Mouse (Mus musculus) layer of hippocampus, adult 2 months (tissue): ENCODE results near the gene Twist2. TPM values are rescaled to one million over a fixed set of nuclear protein-coding genes. Genes with fewer than 3 reads are reported as not detected.

Source experiments
- DNase-seq, 2 experiments: peaks; one replicate each; pipeline ENCODE4 v3.0.0; 2022; ENCODE audit warnings: low spot score in 2 of 2
- H3K27ac ChIP-seq: fragments of 200-600 bp; 2 replicates; pipeline ENCODE4 v1.8.1; 2022
- H3K4me3 ChIP-seq: fragments of 200-600 bp; 2 replicates; pipeline ENCODE4 v1.8.1; 2022; ENCODE audit warnings: mild to moderate bottlenecking
- CTCF ChIP-seq: fragments of 200-600 bp; conservative IDR thresholded peaks from 2 replicates; pipeline ENCODE4 v1.8.1; 2022; ENCODE audit warnings: antibody characterized with exemption, mild to moderate bottlenecking, moderate library complexity
- total RNA-seq, 2 experiments: library from RNA; stranded (reverse); gene quantifications; 2 replicates each; pipeline ENCODE4 v1.2.3; 2021

The Twist2 gene
- total RNA-seq, 2 experiments from 2014 or later = 1.0 to 1.5 TPM

- DNase-seq = no peak
- Histone ChIP-seq H3K4me3 (no peak overlapping the region), H3K27ac (no peak overlapping the region)
- no peak for TF ChIP-seq CTCF
These were observed 24.0 kb downstream of the Twist2 start for GRCm38 (mm10) chr1:91825261-91825660.

GRCm38 (mm10) chr1:91831978-91832377 is 30.7 kb downstream of the Twist2 start:
- no peak for DNase-seq
- no peak overlapping the region for H3K27ac ChIP-seq
- H3K4me3 ChIP-seq = no peak overlapping the region
- no peak for TF ChIP-seq CTCF

GRCm38 (mm10) chr1:91839557-91839956 is 38.3 kb downstream of the Twist2 start:
- DNase-seq = peak in 1 of 2 experiments; percentile 9
- H3K27ac ChIP-seq = peak overlapping the region; percentile 75
- no peak for TF ChIP-seq CTCF

GRCm38 (mm10) chr1:91839979-91840378 is 38.7 kb downstream of the Twist2 start:
- DNase-seq = peak; percentile 47 to 57
- Histone ChIP-seq H3K4me3 (no peak overlapping the region), H3K27ac (peak overlapping the region; percentile 75)
- TF ChIP-seq CTCF = no peak

More at GRCm38 (mm10) chr1:91839557-91839956, 38.3 kb downstream of the Twist2 start:
- no peak overlapping the region for H3K4me3 ChIP-seq

- Histone ChIP-seq H3K4me3 (no peak overlapping the region), H3K27ac (no peak overlapping the region)
- TF ChIP-seq CTCF = no peak
- no peak for DNase-seq
These were observed 43.0 kb downstream of the Twist2 start for GRCm38 (mm10) chr1:91844236-91844635.

GRCm38 (mm10) chr1:91844681-91845379 is 43.6 kb downstream of the Twist2 start:
- Histone ChIP-seq H3K4me3 (no peak overlapping the region), H3K27ac (no peak overlapping the region)
- no peak for DNase-seq
- no peak for TF ChIP-seq CTCF

GRCm38 (mm10) chr1:91845380-91845957 is 44.2 kb downstream of the Twist2 start:
- Histone ChIP-seq H3K27ac (no peak overlapping the region), H3K4me3 (no peak overlapping the region)
- DNase-seq = no peak
- no peak for TF ChIP-seq CTCF

GRCm38 (mm10) chr1:91851300-91851699 is 50.0 kb downstream of the Twist2 start:
- no peak for TF ChIP-seq CTCF
- Histone ChIP-seq H3K4me3 (no peak overlapping the region), H3K27ac (no peak overlapping the region)
- no peak for DNase-seq

GRCm38 (mm10) chr1:91856771-91857664 is 55.8 kb downstream of the Twist2 start:
- Histone ChIP-seq H3K27ac (no peak overlapping the region), H3K4me3 (no peak overlapping the region)
- no peak for DNase-seq
- no peak for TF ChIP-seq CTCF

- Histone ChIP-seq H3K4me3 (no peak overlapping the region), H3K27ac (no peak overlapping the region)
- no peak for TF ChIP-seq CTCF
- no peak for DNase-seq
These were observed 57.0 kb downstream of the Twist2 start for GRCm38 (mm10) chr1:91858101-91858790.

- DNase-seq = no peak
- TF ChIP-seq CTCF = no peak
- Histone ChIP-seq H3K4me3 (no peak overlapping the region), H3K27ac (no peak overlapping the region)
These were observed 57.6 kb downstream of the Twist2 start for GRCm38 (mm10) chr1:91858901-91859300.

- H3K27ac ChIP-seq = no peak overlapping the region
- no peak for TF ChIP-seq CTCF
- H3K4me3 ChIP-seq = no peak overlapping the region
- DNase-seq = no peak
These were observed 60.2 kb downstream of the Twist2 start for GRCm38 (mm10) chr1:91861511-91861910.

- no peak overlapping the region for H3K4me3 ChIP-seq
- H3K27ac ChIP-seq = no peak overlapping the region
- DNase-seq = no peak
- no peak for TF ChIP-seq CTCF
These were observed 64.7 kb downstream of the Twist2 start for GRCm38 (mm10) chr1:91866001-91866400.
